Comparison of ENCODE assay signal across 18 mouse cellular contexts in genomic region chr9:84295891-84296290, GRCm38 (mm10).
DNase-seq lines count a peak whose midpoint lies in the region; ATAC-seq and TF ChIP-seq lines count a peak whose summit lies in the region.
"Had no signal": no experiment of that assay in that cellular context is flagged by ENCODE, and none has a peak within 500 bp of the region (broad histone marks: within the 10 kb centered on the region; RNA-seq: fewer than 3 reads in every experiment).

No protein-coding gene starts in this region.

- ATAC-seq in midbrain, embryonic 11.5 days (ENCODE audit: low FRiP score) = peak; percentile 38
- ATAC-seq in midbrain, embryonic 16.5 days = no peak
- no peak for ATAC-seq in liver, embryonic 12.5 days
- no peak for ATAC-seq in activated CD4-positive, CD25-positive, alpha-beta regulatory T cell, adult 4 months
- ATAC-seq: forebrain, embryonic 16.5 days; intestine, embryonic 15.5 days had no signal

- no peak for TF ChIP-seq POLR2A in myocyte (IDR thresholded peaks at IDR 0.05; ENCODE audit: insufficient read length, low read depth)

- H3ac ChIP-seq in myocyte (ENCODE audit: control insufficient read depth, insufficient read length) = no peak overlapping the region

- H3K79me2 ChIP-seq in myocyte (ENCODE audit: control insufficient read depth, insufficient read depth) = no peaks in the 10 kb centered on the region

- no peak overlapping the region for H3K4me2 ChIP-seq in midbrain, embryonic 11.5 days
- no peak overlapping the region for H3K4me2 ChIP-seq in midbrain, embryonic 16.5 days (ENCODE audit: low read length)
- H3K4me2 ChIP-seq in myocyte (ENCODE audit: low read depth) = peak overlapping the region; percentile 32
- H3K4me2 ChIP-seq in liver, embryonic 12.5 days = no peak overlapping the region
- H3K4me2 ChIP-seq: intestine, embryonic 15.5 days; limb, embryonic 15.5 days; neural tube, embryonic 13.5 days had no signal

- 38% methylated on average over 1 of the region's 1 CpGs for WGBS in midbrain, embryonic 11.5 days
- WGBS in midbrain, embryonic 16.5 days = 22% methylated on average over 1 of the region's 1 CpGs
- WGBS in liver, embryonic 12.5 days (ENCODE audit: insufficient replicate concordance) = 48% methylated on average over 1 of the region's 1 CpGs

- H3K9me3 ChIP-seq in midbrain, embryonic 11.5 days (ENCODE audit: control insufficient read depth, low read length) = no peaks in the 10 kb centered on the region
- no peaks in the 10 kb centered on the region for H3K9me3 ChIP-seq in midbrain, embryonic 16.5 days (replicated peaks; ENCODE audit: control insufficient read depth, low read length, poor library complexity, severe bottlenecking)
- H3K9me3 ChIP-seq in liver, embryonic 12.5 days (replicated peaks) = no peaks in the 10 kb centered on the region
- H3K9me3 ChIP-seq: intestine, embryonic 15.5 days; limb, embryonic 15.5 days; neural tube, embryonic 13.5 days had no signal

- H3K9ac ChIP-seq in midbrain, embryonic 11.5 days (ENCODE audit: low read length) = no peak overlapping the region
- H3K9ac ChIP-seq in midbrain, embryonic 16.5 days (ENCODE audit: low read depth, low read length) = no peak overlapping the region
- no peak overlapping the region for H3K9ac ChIP-seq in liver, embryonic 12.5 days
- H3K9ac ChIP-seq: intestine, embryonic 15.5 days; limb, embryonic 15.5 days; neural tube, embryonic 13.5 days had no signal

- peak; percentile 16 to 50 for DNase-seq in cerebellum, postnatal 10 days
- DNase-seq in cerebellum, adult 8-10 months = no peak
- peak; percentile 85 for DNase-seq in midbrain, embryonic 11.5 days (ENCODE audit: low spot score, missing footprints)
- DNase-seq in ZHBTc4 (ENCODE audit: low read depth, low spot score) = peak; percentile 7
- DNase-seq: cerebellum, adult 11 months; heart, postnatal 4 days; kidney, postnatal 4 days; lung, adult 18-20 months; lung, postnatal 36 days; thymus, postnatal 4 days had no signal

- H3K27ac ChIP-seq in midbrain, embryonic 11.5 days (ENCODE audit: low read depth, low read length) = no peak overlapping the region
- no peak overlapping the region for H3K27ac ChIP-seq in midbrain, embryonic 16.5 days (ENCODE audit: low read length)
- H3K27ac ChIP-seq in liver, embryonic 12.5 days = no peak overlapping the region
- H3K27ac ChIP-seq: intestine, embryonic 15.5 days; limb, embryonic 15.5 days; neural tube, embryonic 13.5 days had no signal

- no peaks in the 10 kb centered on the region for H3K4me1 ChIP-seq in midbrain, embryonic 11.5 days (ENCODE audit: control insufficient read depth, insufficient read depth, low read length)
- no peaks in the 10 kb centered on the region for H3K4me1 ChIP-seq in midbrain, embryonic 16.5 days (ENCODE audit: control insufficient read depth, insufficient read depth, low read length)
- no peaks in the 10 kb centered on the region for H3K4me1 ChIP-seq in liver, embryonic 12.5 days
- H3K4me1 ChIP-seq: intestine, embryonic 15.5 days; neural tube, embryonic 13.5 days had no signal

- no peaks in the 10 kb centered on the region for H3K36me3 ChIP-seq in midbrain, embryonic 11.5 days (ENCODE audit: control insufficient read depth, insufficient read depth, low read length)
- H3K36me3 ChIP-seq in midbrain, embryonic 16.5 days (ENCODE audit: control insufficient read depth, insufficient read depth, low read length) = no peaks in the 10 kb centered on the region
- no peaks in the 10 kb centered on the region for H3K36me3 ChIP-seq in myocyte (ENCODE audit: control insufficient read depth, insufficient read depth)
- no peaks in the 10 kb centered on the region for H3K36me3 ChIP-seq in liver, embryonic 12.5 days
- H3K36me3 ChIP-seq: intestine, embryonic 15.5 days; limb, embryonic 15.5 days; neural tube, embryonic 13.5 days had no signal

- H3K4me3 ChIP-seq in midbrain, embryonic 11.5 days (ENCODE audit: low read depth, low read length) = no peak overlapping the region
- no peak overlapping the region for H3K4me3 ChIP-seq in midbrain, embryonic 16.5 days (ENCODE audit: low read depth, low read length)
- no peak overlapping the region for H3K4me3 ChIP-seq in myocyte
- H3K4me3 ChIP-seq in liver, embryonic 12.5 days = no peak overlapping the region
- H3K4me3 ChIP-seq: intestine, embryonic 15.5 days; limb, embryonic 15.5 days; neural tube, embryonic 13.5 days had no signal

- H3K27me3 ChIP-seq in midbrain, embryonic 11.5 days (ENCODE audit: control insufficient read depth, insufficient read depth, low read length) = no peaks in the 10 kb centered on the region
- no peaks in the 10 kb centered on the region for H3K27me3 ChIP-seq in midbrain, embryonic 16.5 days (ENCODE audit: control insufficient read depth, insufficient read depth, low read depth, low read length)
- H3K27me3 ChIP-seq in myocyte (ENCODE audit: control insufficient read depth, insufficient read depth, insufficient read length) = no peaks in the 10 kb centered on the region
- H3K27me3 ChIP-seq in liver, embryonic 12.5 days (replicated peaks) = no peaks in the 10 kb centered on the region
- H3K27me3 ChIP-seq: intestine, embryonic 15.5 days; limb, embryonic 15.5 days; neural tube, embryonic 13.5 days had no signal

TF ChIP-seq in myocyte, 11 proteins besides CTCF, POLR2A, EP300 and RAD21:
- TF ChIP-seq E2F4 (IDR thresholded peaks at IDR 0.05; ENCODE audit: insufficient read depth) (no peak), CEBPB (IDR thresholded peaks at IDR 0.05; ENCODE audit: insufficient read depth, poor library complexity, severe bottlenecking) (no peak), REST (IDR thresholded peaks at IDR 0.05; ENCODE audit: insufficient read depth, insufficient read length) (no peak), USF1 (IDR thresholded peaks at IDR 0.05; ENCODE audit: low read depth) (no peak), SRF (IDR thresholded peaks at IDR 0.05; ENCODE audit: control insufficient read depth, insufficient read length, low read depth) (no peak), TCF3 (IDR thresholded peaks at IDR 0.05; ENCODE audit: insufficient read length, low read depth) (no peak), MYOG (IDR thresholded peaks at IDR 0.05; ENCODE audit: control insufficient read depth in 1 of 3, insufficient read depth in 1 of 3, insufficient read length in 2 of 3, low read depth in 2 of 3) (no peak), MYOD1 (IDR thresholded peaks at IDR 0.05; ENCODE audit: control insufficient read depth in 1 of 3, insufficient read length in 2 of 3, low read depth in 2 of 3) (no peak), POLR2AphosphoS2 (IDR thresholded peaks at IDR 0.05; ENCODE audit: insufficient read length, low read depth) (no peak), TCF12 (IDR thresholded peaks at IDR 0.05; ENCODE audit: insufficient read depth, poor library complexity, severe bottlenecking) (no peak), MAX (IDR thresholded peaks at IDR 0.05; ENCODE audit: low read depth) (no peak)
